Mouse (Mus musculus) olfactory bulb, adult 2 months (tissue): ENCODE results near the gene Abcb1a.

Experiments used
- CTCF ChIP-seq: fragments of 200-500 bp; IDR thresholded peaks from 2 replicates; pipeline ENCODE4 v1.5.1; 2012; ENCODE audit warnings: low read depth, mild to moderate bottlenecking, low read length, moderate library complexity; ENCODE audit not compliant: insufficient read depth
- POLR2A ChIP-seq: fragments of 200-500 bp; IDR thresholded peaks from 2 replicates; pipeline ENCODE4 v1.6.1; 2012; ENCODE audit warnings: mild to moderate bottlenecking, low read depth, low read length, moderate library complexity; ENCODE audit not compliant: insufficient read depth

GRCm38 (mm10) chr5:8687550-8687949, 27.7 kb downstream of the Abcb1a start:
- no peak for TF ChIP-seq CTCF
- TF ChIP-seq POLR2A, result no peak
